10 mouse cellular contexts compared by ENCODE assay signal in the genomic region with DNA sequence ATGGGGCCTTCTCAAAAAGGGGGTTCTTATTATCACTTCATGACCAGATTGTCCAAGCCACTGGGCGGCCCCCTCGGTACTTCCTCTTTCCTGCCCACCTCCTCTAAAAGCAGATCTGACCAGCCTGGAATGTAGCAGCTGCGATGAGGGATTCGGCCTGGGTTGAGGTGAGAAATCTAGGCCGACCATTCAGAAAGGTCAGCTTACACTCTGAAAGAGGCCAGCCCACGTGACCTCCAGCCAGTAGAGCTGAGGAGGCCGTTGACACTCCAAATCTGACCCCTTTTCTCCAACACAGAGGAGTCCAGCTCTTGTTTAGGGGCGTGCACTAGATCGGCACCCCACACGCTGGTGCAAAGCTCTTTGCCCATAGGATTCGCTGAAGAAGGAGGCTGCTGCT. TPM values are rescaled to one million over a fixed set of nuclear protein-coding genes. Genes with fewer than 3 reads are reported as not detected.
DNase-seq lines count a peak whose midpoint lies in the region; ATAC-seq and TF ChIP-seq lines count a peak whose summit lies in the region.
"Had no signal": no experiment of that assay in that cellular context is flagged by ENCODE, and none has a peak within 500 bp of the region (broad histone marks: within the 10 kb centered on the region; RNA-seq: fewer than 3 reads in every experiment).

No protein-coding gene starts in this region.

- no peak overlapping the region for H3K4me2 ChIP-seq in kidney, embryonic 15.5 days
- H3K4me2 ChIP-seq in limb, embryonic 12.5 days, result no peak overlapping the region

- peak overlapping the region; percentile 70 for H3K27ac ChIP-seq in kidney, embryonic 15.5 days
- peak overlapping the region; percentile 30; the same call in 1 of the 2 replicates for H3K27ac ChIP-seq in limb, embryonic 12.5 days
- H3K27ac ChIP-seq in cerebellum, adult 2 months (ENCODE audit: insufficient read depth, low read length), result no peak overlapping the region

- H3K4me3 ChIP-seq in kidney, embryonic 15.5 days (replicated peaks), result no peak overlapping the region
- no peak overlapping the region for H3K4me3 ChIP-seq in limb, embryonic 12.5 days (replicated peaks)
- H3K4me3 ChIP-seq in cerebellum, adult 2 months (replicated peaks; ENCODE audit: insufficient read depth, low read depth, low read length), result no peak overlapping the region

- no peak for TF ChIP-seq CTCF in cerebellum, adult 2 months (IDR thresholded peaks at IDR 0.05; ENCODE audit: borderline replicate concordance, insufficient read depth, low read depth, low read length)

- peaks cover 26% of the 10 kb centered on the region for H3K4me1 ChIP-seq in kidney, embryonic 15.5 days
- peaks cover 22% of the 10 kb centered on the region for H3K4me1 ChIP-seq in limb, embryonic 12.5 days (replicated peaks)
- H3K4me1 ChIP-seq in cerebellum, adult 2 months (ENCODE audit: control insufficient read depth, insufficient read depth, low read length), result no peaks in the 10 kb centered on the region

- TF ChIP-seq POLR2A in cerebellum, adult 2 months (IDR thresholded peaks at IDR 0.05; ENCODE audit: borderline replicate concordance, insufficient read depth, low read length), result no peak

- H3K27me3 ChIP-seq in kidney, embryonic 15.5 days, result no peaks in the 10 kb centered on the region
- no peaks in the 10 kb centered on the region for H3K27me3 ChIP-seq in limb, embryonic 12.5 days
- H3K27me3 ChIP-seq in cerebellum, adult 2 months (ENCODE audit: control insufficient read depth, insufficient read depth, low read length), result no peaks in the 10 kb centered on the region

- no peaks in the 10 kb centered on the region for H3K9me3 ChIP-seq in kidney, embryonic 15.5 days (replicated peaks)
- no peaks in the 10 kb centered on the region for H3K9me3 ChIP-seq in limb, embryonic 12.5 days
- H3K9me3 ChIP-seq: G1E had no signal

- H3K36me3 ChIP-seq in kidney, embryonic 15.5 days, result no peaks in the 10 kb centered on the region
- H3K36me3 ChIP-seq in limb, embryonic 12.5 days, result no peaks in the 10 kb centered on the region
- H3K36me3 ChIP-seq: G1E had no signal

- H3K9ac ChIP-seq in kidney, embryonic 15.5 days, result no peak overlapping the region
- no peak overlapping the region for H3K9ac ChIP-seq in limb, embryonic 12.5 days (replicated peaks)

- 37% methylated on average over 11 of the region's 11 CpGs for WGBS in kidney, embryonic 15.5 days
- WGBS in limb, embryonic 12.5 days, result 50% methylated on average over 11 of the region's 11 CpGs
- WGBS in cerebellum, adult 2 months, result 80% methylated on average over 11 of the region's 11 CpGs

- DNase-seq in embryo, embryonic 10 days (ENCODE audit: low spot score), result peak; percentile 32
- no peak for DNase-seq in embryo, embryonic 9.5 days (ENCODE audit: extremely low spot score)
- no peak for DNase-seq in kidney, postnatal 25 days
- peak; percentile 46 for DNase-seq in embryo, embryonic 11 days
- no peak for DNase-seq in cerebellum, adult 2 months
- no peak for DNase-seq in spleen, adult 18-20 months
- DNase-seq: left cerebral cortex, postnatal 4 days had no signal

- no peak for ATAC-seq in kidney, embryonic 15.5 days (replicated peaks; ENCODE audit: low FRiP score)
- no peak for ATAC-seq in limb, embryonic 12.5 days (ENCODE audit: insufficient number of reproducible peaks, insufficient read depth, low FRiP score, low TSS enrichment, low read depth)

RNA-seq across cellular contexts. Expression of a gene that starts 37.9 kb away (rescaled TPM):
- polyA plus RNA-seq in kidney, embryonic 15.5 days (2015; fragmentation: Nextera tagmentation; extraction: Ambion mirVana), result 138 and 139 TPM in 2 replicates
- polyA plus RNA-seq in limb, embryonic 12.5 days (2016; fragmentation: Nextera tagmentation; extraction: Ambion mirVana), result 136 and 144 TPM in 2 replicates
- 76.0 and 76.1 TPM in 2 replicates for polyA plus RNA-seq in cerebellum, adult 2 months (2012; rRNA removed)

RNA-seq across cellular contexts. Expression of a gene that starts 44.7 kb away (rescaled TPM):
- polyA plus RNA-seq in kidney, embryonic 15.5 days (2015; fragmentation: Nextera tagmentation; extraction: Ambion mirVana), result 10.0 and 12.3 TPM in 2 replicates
- 12.5 and 13.8 TPM in 2 replicates for polyA plus RNA-seq in limb, embryonic 12.5 days (2016; fragmentation: Nextera tagmentation; extraction: Ambion mirVana)
- polyA plus RNA-seq in cerebellum, adult 2 months (2012; rRNA removed), result 10.6 and 12.1 TPM in 2 replicates

Comparison
In these comparisons a context has a peak if more than half of its experiments do, and no peak if none do; other contexts are left out.
1. DNase-seq: peak in embryo, embryonic 10 days (single experiment) and embryo, embryonic 11 days (single experiment); none in embryo, embryonic 9.5 days (single experiment), kidney, postnatal 25 days (0 of 2), cerebellum, adult 2 months (0 of 2) and spleen, adult 18-20 months (0 of 2).